Mouse (Mus musculus): ENCODE data around the gene Zcchc8. TPM values are rescaled to one million over a fixed set of nuclear protein-coding genes. Genes with fewer than 3 reads are reported as not detected.

Gene Zcchc8
- 10 to 100 TPM; 76.7 to 80.6 TPM for total RNA-seq (2023)

DNA sequence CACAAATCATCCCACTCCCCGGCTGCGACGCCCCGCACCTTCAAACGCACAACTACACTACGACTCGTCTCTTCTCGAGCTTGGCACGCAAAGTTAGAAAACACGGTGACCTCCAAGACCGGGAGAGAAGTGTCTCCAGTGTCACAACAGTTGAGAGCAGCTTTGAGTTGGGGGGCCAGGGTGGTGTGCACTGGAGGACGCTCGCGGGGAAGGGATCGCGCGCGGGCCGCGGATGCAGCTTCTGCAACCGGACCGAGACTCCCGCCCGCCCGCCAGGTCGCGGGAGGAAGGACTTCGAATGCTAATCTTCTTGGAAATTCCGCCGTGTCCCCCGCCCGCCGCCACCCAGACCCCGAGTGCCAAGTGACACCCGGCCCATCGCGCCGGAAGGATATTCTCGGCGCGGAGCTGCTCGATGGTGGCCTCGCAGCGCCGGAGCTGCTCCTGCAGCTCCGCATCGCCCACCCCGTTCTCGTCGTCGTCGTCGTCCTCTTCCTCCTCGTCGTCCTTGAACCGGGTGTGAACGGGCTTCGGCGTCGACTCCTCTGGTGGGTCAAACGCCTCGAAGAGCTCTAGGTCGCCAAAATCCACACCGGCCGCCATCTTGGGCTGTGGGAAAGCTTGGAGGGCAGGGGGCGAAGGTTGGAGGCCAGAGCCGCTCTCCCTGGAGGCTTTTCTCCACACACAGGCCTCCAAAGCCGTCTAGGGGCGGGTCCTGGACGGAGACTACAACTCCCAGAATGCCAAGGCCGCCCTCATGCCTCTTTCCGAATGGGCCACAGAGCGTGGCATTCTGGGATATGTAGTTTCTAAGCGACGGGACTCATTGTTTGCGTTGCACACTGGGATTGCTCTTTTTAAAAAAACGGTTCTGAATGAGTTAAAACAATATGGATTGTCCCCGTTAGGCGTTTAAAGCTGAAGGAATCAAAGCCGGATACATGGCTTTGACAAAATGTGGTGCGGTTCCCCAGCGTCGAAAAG, at the start of gene Zcchc8:
Gene Zcchc8 (minus strand): TSS at position 773 of the 984 bp plus-strand sequence.

GRCm38 (mm10) chr5:123749065-123750064, 28.5 kb upstream of the Zcchc8 start, which contains the start of the genes Rsrc2 and Kntc1:
Rsrc2 (minus strand) TSS chr5:123749414.
Kntc1 (plus strand) TSS chr5:123749716.

GRCm38 (mm10) chr5:123684221-123685144, 36.4 kb downstream of the Zcchc8 start, which contains the start of gene Clip1:
Clip1 (minus strand) TSS chr5:123684618.

Other genes starting within 250 kb of the Zcchc8 start
- not detected for gene Lrrc43, start 231.8 kb downstream of the Zcchc8 start, total RNA-seq (2023)
- not detected for gene Il31, start 231.6 kb downstream of the Zcchc8 start, total RNA-seq (2023)
- not detected for gene B3gnt4, start 210.6 kb downstream of the Zcchc8 start, total RNA-seq (2023)
- 10 to 100 TPM; 75.1 to 79.2 TPM for gene Diablo, start 196.9 kb downstream of the Zcchc8 start, total RNA-seq (2023)
- 10 to 100 TPM in 1 of 2 experiments, 1 to 10 TPM in 1; 5.0 to 10.8 TPM for gene Gm49027, start 195.6 kb downstream of the Zcchc8 start, total RNA-seq (2023)
- 10 to 100 TPM; 43.5 to 50.7 TPM for gene Vps33a, start 148.1 kb downstream of the Zcchc8 start, total RNA-seq (2023)
- 10 to 100 TPM; 27.7 to 28.2 TPM for gene Clip1, start 36.5 kb downstream of the Zcchc8 start, total RNA-seq (2023)
- gene Rsrc2, start 28.3 kb upstream of the Zcchc8 start, total RNA-seq (2023), result 100 to 1,000 TPM; 250 to 251 TPM
- gene Kntc1, start 28.6 kb upstream of the Zcchc8 start, total RNA-seq (2023), result 1 to 10 TPM; 1.9 to 2.5 TPM
- under 1 TPM in 1 of 2 experiments, not detected in 1; 0.26 TPM for gene Hcar2, start 144.4 kb upstream of the Zcchc8 start, total RNA-seq (2023)
- gene Hcar1, start 158.9 kb upstream of the Zcchc8 start, total RNA-seq (2023), result not detected
- 10 to 100 TPM; 35.9 to 49.1 TPM for gene Denr, start 186.1 kb upstream of the Zcchc8 start, total RNA-seq (2023)
- 1 to 10 TPM in 1 of 2 experiments, not detected in 1; 4.0 TPM for gene Gm43518, start 206.3 kb upstream of the Zcchc8 start, total RNA-seq (2023)
- 1 to 10 TPM; 3.7 to 6.5 TPM for gene Ccdc62, start 209.6 kb upstream of the Zcchc8 start, total RNA-seq (2023)